Mouse (Mus musculus) liver, embryonic 12.5 days (tissue): Measurements from ENCODE around the gene Abca15. TPM values are rescaled to one million over a fixed set of nuclear protein-coding genes. Genes with fewer than 3 reads are reported as not detected.
"Not testable (repeated sequence)": the region's sequence is repeated elsewhere in the genome, so short reads cannot be mapped to it uniquely, and the experiment has no call there.

Experiments used
- ATAC-seq: fragments of 200-750 bp; cut with Nextera tagmentation; 2 replicates; pipeline ENCODE4 v1.8.0; 2017; ENCODE audit warnings: moderate number of reproducible peaks, mild to moderate bottlenecking, moderate library complexity
- H3K27ac ChIP-seq: fragments of 300-500 bp; sonication (generic); 2 replicates; pipeline ENCODE4 v1.5.1; 2016; ENCODE audit warnings: mild to moderate bottlenecking
- H3K27me3 ChIP-seq: fragments of 300-500 bp; sonication (generic); replicated peaks from 2 replicates; pipeline ENCODE4 v1.6.1; 2016; ENCODE audit warnings: mild to moderate bottlenecking, moderate library complexity
- H3K36me3 ChIP-seq: fragments of 300-500 bp; sonication (generic); 2 replicates; pipeline ENCODE4 v1.6.1; 2016; ENCODE audit warnings: mild to moderate bottlenecking, moderate library complexity
- H3K4me1 ChIP-seq: fragments of 300-500 bp; sonication (generic); 2 replicates; pipeline ENCODE4 v1.6.1; 2016
- H3K4me2 ChIP-seq: fragments of 300-500 bp; sonication (generic); 2 replicates; pipeline ENCODE4 v1.6.1; 2016; ENCODE audit warnings: mild to moderate bottlenecking, moderate library complexity
- H3K4me3 ChIP-seq: fragments of 300-500 bp; sonication (generic); 2 replicates; pipeline ENCODE4 v1.5.1; 2016; ENCODE audit warnings: mild to moderate bottlenecking, moderate library complexity
- H3K9ac ChIP-seq: fragments of 300-500 bp; sonication (generic); 2 replicates; pipeline ENCODE4 v1.6.1; 2016; ENCODE audit warnings: mild to moderate bottlenecking, moderate library complexity
- H3K9me3 ChIP-seq: fragments of 300-500 bp; sonication (generic); replicated peaks from 2 replicates; pipeline ENCODE4 v1.6.1; 2016; ENCODE audit warnings: mild to moderate bottlenecking, moderate library complexity
- WGBS: fragments of 180-500 bp; shearing (Covaris S2); methylation state at CpG from one replicate; pipeline ENCODE4 v1.1.7; 2016; ENCODE audit not compliant: insufficient replicate concordance; 5-methylcytosine and 5-hydroxymethylcytosine counted together
- polyA plus RNA-seq: library from polyadenylated mRNA; unstranded; fragments of >200 nt; fragmentation: Nextera tagmentation; extraction: Ambion mirVana; gene quantifications from 2 replicates; pipeline ENCODE4 v1.2.1, GENCODE M21; 2016

Abca15 gene
- not detected in 2 replicates for polyA plus RNA-seq

GRCm38 (mm10) chr7:120328087-120328793, at the start of gene Abca15:
Gene Abca15 (plus strand): TSS chr7:120328670.
- Histone ChIP-seq H3K9me3 (no peaks in the 10 kb centered on the region), H3K9ac (no peak within 1 kb of the TSS), H3K27ac (no peak within 1 kb of the TSS), H3K4me2 (no peak within 1 kb of the TSS), H3K27me3 (no peaks in the 10 kb centered on the region), H3K36me3 (no peaks in the 10 kb centered on the region), H3K4me1 (no peaks in the 10 kb centered on the region), H3K4me3 (no peak within 1 kb of the TSS)
- WGBS, result 76% methylated on average over 22 of the region's 22 CpGs
- ATAC-seq, result no peak

- Histone ChIP-seq H3K4me1 (no peaks in the 10 kb centered on the region), H3K9me3 (no peaks in the 10 kb centered on the region), H3K4me3 (no peak overlapping the region), H3K36me3 (no peaks in the 10 kb centered on the region), H3K27ac (no peak overlapping the region), H3K27me3 (no peaks in the 10 kb centered on the region), H3K9ac (no peak overlapping the region), H3K4me2 (no peak overlapping the region)
- 54% methylated on average over 3 of the region's 3 CpGs for WGBS
- ATAC-seq, result no peak
Observed at GRCm38 (mm10) chr7:120285286-120285685, 43.2 kb upstream of the Abca15 start.

DNA sequence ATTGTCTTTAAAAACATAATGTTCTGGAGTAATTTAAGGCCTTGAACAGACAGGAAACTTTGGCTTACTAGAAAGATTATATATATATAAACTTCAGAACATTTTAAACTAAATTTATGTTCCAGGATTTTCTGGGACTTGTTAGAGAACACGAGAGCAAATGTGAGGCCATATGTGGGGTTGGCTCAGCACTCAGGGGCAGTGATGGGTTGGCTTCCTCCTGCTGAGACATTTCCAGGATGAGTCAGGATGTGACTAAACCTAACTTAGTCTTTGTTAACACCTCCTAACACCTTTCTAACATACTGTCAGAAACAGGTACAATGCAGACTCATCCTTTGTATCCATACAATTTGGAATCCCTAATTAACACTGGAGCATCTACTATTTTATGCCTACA, 12.4 kb upstream of the Abca15 start:
- no peak overlapping the region for H3K4me2 ChIP-seq

DNA sequence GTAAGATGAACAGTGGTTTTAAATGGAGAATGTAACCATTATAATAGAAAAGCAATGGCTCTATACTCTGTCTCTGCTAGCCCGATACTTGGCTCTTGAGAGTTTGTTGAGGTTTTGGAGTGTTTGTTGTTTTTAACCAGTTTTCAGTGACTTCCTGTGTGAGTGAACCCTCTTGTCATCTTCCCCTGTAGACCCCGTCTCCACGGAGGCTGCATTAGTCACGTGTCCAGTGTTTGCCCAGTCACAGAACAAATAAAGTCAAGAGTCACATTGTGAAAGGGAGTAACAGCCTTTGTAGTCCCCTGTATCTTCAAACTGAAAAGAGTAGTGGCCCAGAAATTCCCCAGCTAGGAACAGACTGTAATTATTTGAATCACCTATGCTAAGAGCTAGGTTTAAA, 5.5 kb upstream of the Abca15 start:
- ATAC-seq, result no peak
- no peak overlapping the region for H3K9ac ChIP-seq
- no peak overlapping the region for H3K27ac ChIP-seq
- H3K27me3 ChIP-seq, result no peaks in the 10 kb centered on the region
- H3K36me3 ChIP-seq, result no peaks in the 10 kb centered on the region
- no peak overlapping the region for H3K4me3 ChIP-seq
- H3K4me1 ChIP-seq, result no peaks in the 10 kb centered on the region
- H3K4me2 ChIP-seq, result no peak overlapping the region
- WGBS, result 53% methylated on average over 4 of the region's 4 CpGs
- H3K9me3 ChIP-seq, result no peaks in the 10 kb centered on the region

More for the DNA sequence above, 12.4 kb upstream of the Abca15 start:
- no peak for ATAC-seq
- no peaks in the 10 kb centered on the region; the same call in 1 of the 2 replicates for H3K9me3 ChIP-seq
- WGBS, result 36% methylated on average over 1 of the region's 1 CpGs
- H3K4me3 ChIP-seq, result no peak overlapping the region
- no peaks in the 10 kb centered on the region for H3K4me1 ChIP-seq
- H3K9ac ChIP-seq, result no peak overlapping the region
- no peaks in the 10 kb centered on the region for H3K27me3 ChIP-seq
- H3K27ac ChIP-seq, result no peak overlapping the region
- no peaks in the 10 kb centered on the region for H3K36me3 ChIP-seq

DNA sequence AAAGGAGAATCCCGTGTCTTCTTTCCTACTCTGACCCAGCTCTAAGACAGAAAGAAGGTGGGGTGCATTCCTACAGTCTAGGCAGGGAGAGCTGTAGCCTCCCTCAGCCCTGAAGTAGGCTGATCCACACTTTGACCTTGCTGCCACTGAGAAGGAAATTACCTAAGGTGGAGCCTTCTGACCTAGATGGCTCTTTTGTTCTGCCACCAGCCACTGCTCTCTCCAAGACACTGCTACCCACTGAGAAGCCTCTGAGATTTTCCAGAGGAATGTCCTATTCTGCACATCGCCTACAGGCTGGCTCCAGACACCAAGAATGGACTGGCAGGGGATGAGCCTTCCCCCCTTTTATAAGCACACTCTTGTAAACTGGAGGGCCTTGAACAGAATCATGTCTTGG, 2.6 kb upstream of the Abca15 start:
- not testable (repeated sequence) for H3K27ac ChIP-seq, H3K4me3 ChIP-seq, H3K4me1 ChIP-seq, H3K9ac ChIP-seq, H3K9me3 ChIP-seq, H3K27me3 ChIP-seq, H3K36me3 ChIP-seq, ATAC-seq, H3K4me2 ChIP-seq
- WGBS, result 58% methylated on average over 2 of the region's 2 CpGs

DNA sequence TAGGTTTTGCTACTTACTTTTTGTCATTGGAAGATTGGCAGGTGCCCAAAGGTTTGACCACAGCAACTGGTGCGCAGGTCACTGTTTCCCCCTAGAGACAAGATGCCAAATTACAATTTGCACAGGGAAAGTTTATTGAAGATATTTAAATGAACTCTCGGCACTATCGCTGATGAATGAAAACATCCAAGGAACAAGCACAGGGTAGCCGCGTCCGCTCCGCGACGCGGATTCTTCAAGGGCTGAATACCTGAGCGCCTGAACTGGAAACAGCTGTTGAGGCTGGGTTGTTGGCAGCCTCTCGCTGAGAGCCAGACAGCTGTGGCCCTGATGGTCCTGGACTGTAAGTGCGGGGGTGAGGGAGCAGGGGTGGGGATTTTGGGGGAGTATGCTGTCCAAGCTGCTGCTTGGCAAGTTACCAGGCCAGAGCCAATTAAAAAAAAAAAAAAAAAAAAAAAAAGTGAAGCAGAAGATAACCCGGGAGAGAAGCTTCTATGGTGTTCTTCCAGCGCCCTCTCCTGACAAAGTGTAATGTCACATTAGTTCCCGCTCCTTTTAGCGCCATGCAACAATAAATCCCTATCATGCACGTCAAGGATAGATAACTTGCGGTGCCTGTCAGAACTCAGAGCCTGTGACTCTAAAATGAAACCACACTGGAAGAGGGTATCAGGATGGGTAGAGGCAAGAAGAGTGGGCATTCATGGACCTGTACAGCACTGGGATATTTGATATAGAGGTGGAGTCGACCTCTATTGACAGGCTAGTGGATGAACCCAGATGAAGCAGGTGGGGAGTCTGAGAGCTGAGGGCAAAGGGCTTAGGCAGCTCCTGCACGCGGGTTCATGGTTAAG, 1.0 kb upstream of the Abca15 start:
- Histone ChIP-seq H3K27ac (no peak overlapping the region), H3K36me3 (no peaks in the 10 kb centered on the region), H3K4me1 (no peaks in the 10 kb centered on the region), H3K9ac (no peak overlapping the region), H3K27me3 (no peaks in the 10 kb centered on the region), H3K4me2 (peak overlapping the region; percentile 47), H3K4me3 (no peak overlapping the region), H3K9me3 (no peaks in the 10 kb centered on the region)
- ATAC-seq, result no peak
- 17% methylated on average over 22 of the region's 22 CpGs for WGBS

- WGBS, result 33% methylated on average over 13 of the region's 13 CpGs
Observed at GRCm38 (mm10) chr7:120361159-120361558, 32.7 kb downstream of the Abca15 start.

GRCm38 (mm10) chr7:120409447-120409846, 81.0 kb downstream of the Abca15 start, which contains the start of gene Abca16:
Gene Abca16 (plus strand): TSS chr7:120409647.
- 58% methylated on average over 10 of the region's 10 CpGs for WGBS
- Histone ChIP-seq H3K36me3 (no peaks in the 10 kb centered on the region), H3K27ac (no peak within 1 kb of the TSS), H3K9ac (no peak within 1 kb of the TSS), H3K4me2 (no peak within 1 kb of the TSS), H3K27me3 (no peaks in the 10 kb centered on the region), H3K4me3 (no peak within 1 kb of the TSS), H3K9me3 (no peaks in the 10 kb centered on the region), H3K4me1 (no peaks in the 10 kb centered on the region)
- no peak for ATAC-seq

More at GRCm38 (mm10) chr7:120361159-120361558, 32.7 kb downstream of the Abca15 start:
- Histone ChIP-seq H3K4me3 (no peak overlapping the region), H3K4me2 (no peak overlapping the region), H3K4me1 (no peaks in the 10 kb centered on the region), H3K27me3 (no peaks in the 10 kb centered on the region), H3K9ac (no peak overlapping the region), H3K27ac (no peak overlapping the region), H3K9me3 (no peaks in the 10 kb centered on the region), H3K36me3 (no peaks in the 10 kb centered on the region)
- no peak for ATAC-seq

DNA sequence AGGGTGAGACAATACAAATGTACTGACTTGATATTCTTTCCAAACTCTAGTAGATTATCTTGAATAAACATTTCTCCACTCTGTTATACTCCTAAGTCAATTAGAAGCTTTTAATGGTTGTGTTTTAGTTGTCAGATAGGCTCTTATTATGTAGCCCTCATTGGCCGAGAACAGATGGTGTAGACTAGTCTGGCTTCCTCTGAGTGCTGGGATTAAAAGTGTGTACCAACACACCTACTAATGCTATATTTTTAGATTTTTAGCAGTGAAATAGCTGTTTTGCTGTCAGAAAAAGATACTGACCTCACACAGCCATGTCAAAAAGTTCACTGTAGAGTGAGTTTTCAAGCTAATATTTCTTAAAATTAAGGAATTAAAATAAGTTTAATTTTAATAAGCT, 83.9 kb downstream of the Abca15 start:
- no peak overlapping the region for H3K27ac ChIP-seq
- H3K4me2 ChIP-seq, result no peak overlapping the region
- no peaks in the 10 kb centered on the region for H3K9me3 ChIP-seq
- no peak overlapping the region for H3K4me3 ChIP-seq
- WGBS, result 64% methylated on average over 1 of the region's 1 CpGs
- no peaks in the 10 kb centered on the region for H3K4me1 ChIP-seq
- no peaks in the 10 kb centered on the region for H3K36me3 ChIP-seq
- no peaks in the 10 kb centered on the region for H3K27me3 ChIP-seq
- no peak overlapping the region for H3K9ac ChIP-seq
- no peak for ATAC-seq

- Histone ChIP-seq H3K4me2 (no peak overlapping the region), H3K9ac (no peak overlapping the region), H3K4me1 (no peaks in the 10 kb centered on the region; the same call in 1 of the 2 replicates), H3K27me3 (no peaks in the 10 kb centered on the region), H3K36me3 (no peaks in the 10 kb centered on the region), H3K4me3 (no peak overlapping the region), H3K9me3 (no peaks in the 10 kb centered on the region), H3K27ac (no peak overlapping the region)
- ATAC-seq, result no peak
- 27% methylated on average over 3 of the region's 3 CpGs for WGBS
Observed at GRCm38 (mm10) chr7:120426625-120427024, 98.2 kb downstream of the Abca15 start.

- Histone ChIP-seq H3K4me3 (no peak overlapping the region), H3K36me3 (no peaks in the 10 kb centered on the region), H3K27ac (peak overlapping the region; percentile 48; the same call in 1 of the 2 replicates), H3K4me2 (no peak overlapping the region), H3K27me3 (no peaks in the 10 kb centered on the region), H3K9me3 (no peaks in the 10 kb centered on the region), H3K4me1 (no peaks in the 10 kb centered on the region; the same call in 1 of the 2 replicates), H3K9ac (no peak overlapping the region)
- ATAC-seq, result peak; percentile 94
Observed at GRCm38 (mm10) chr7:120431464-120431863, 103.0 kb downstream of the Abca15 start.
